Mouse (Mus musculus): ENCODE data around the gene Pacsin3.

DNA sequence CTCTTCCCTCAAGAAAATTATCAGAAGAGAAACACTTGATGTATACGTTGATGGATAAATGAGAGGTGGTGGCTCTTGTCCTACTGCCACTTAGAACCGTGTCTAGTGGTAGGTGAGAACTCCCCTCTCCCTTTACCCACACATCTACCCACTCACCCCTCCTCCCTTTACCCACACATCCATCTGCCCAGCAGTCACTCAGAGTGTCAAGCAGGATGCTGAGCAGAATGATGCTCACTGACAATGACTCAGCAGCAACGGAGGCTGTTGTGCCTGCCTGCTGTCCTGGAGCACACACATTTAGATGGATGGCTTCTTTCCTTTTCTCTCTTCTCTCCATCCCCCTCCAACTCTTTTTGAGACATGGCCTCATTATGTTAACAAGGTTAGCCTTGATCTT is 47.1 kb downstream of the Pacsin3 start:
- TF ChIP-seq GATA1 (IDR thresholded peaks at IDR 0.05; ENCODE audit: borderline replicate concordance, low read length) (no peak), FLI1 (IDR thresholded peaks at IDR 0.05; ENCODE audit: low read length) (no peak)

Data from megakaryocyte, embryonic 14.5 days (primary cell).